ENCODE assay signal across 18 mouse cellular contexts in genomic region chr3:65897233-65897993, GRCm38 (mm10).
DNase-seq lines count a peak whose midpoint lies in the region; ATAC-seq and TF ChIP-seq lines count a peak whose summit lies in the region.
"Had no signal": no experiment of that assay in that cellular context is flagged by ENCODE, and none has a peak within 500 bp of the region (broad histone marks: within the 10 kb centered on the region; RNA-seq: fewer than 3 reads in every experiment).

No protein-coding gene starts in this region.

- no peak overlapping the region for H3K4me2 ChIP-seq in heart, embryonic 15.5 days
- H3K4me2 ChIP-seq in liver, embryonic 13.5 days = peak overlapping the region; percentile 26
- H3K4me2 ChIP-seq in forebrain, embryonic 12.5 days = no peak overlapping the region
- H3K4me2 ChIP-seq: forebrain, embryonic 15.5 days; hindbrain, embryonic 14.5 days; intestine, embryonic 15.5 days; lung, embryonic 15.5 days had no signal

- no peak for TF ChIP-seq POLR2A in cerebellum, adult 2 months (IDR thresholded peaks at IDR 0.05; ENCODE audit: borderline replicate concordance, insufficient read depth, low read length)

- H3K27me3 ChIP-seq in heart, embryonic 15.5 days = no peaks in the 10 kb centered on the region
- H3K27me3 ChIP-seq in liver, embryonic 13.5 days = no peaks in the 10 kb centered on the region
- H3K27me3 ChIP-seq in forebrain, embryonic 12.5 days = no peaks in the 10 kb centered on the region
- H3K27me3 ChIP-seq in cerebellum, adult 2 months (ENCODE audit: control insufficient read depth, insufficient read depth, low read length) = no peaks in the 10 kb centered on the region
- H3K27me3 ChIP-seq: forebrain, embryonic 15.5 days; intestine, embryonic 15.5 days; lung, embryonic 15.5 days; Patski had no signal

- H3K9ac ChIP-seq in heart, embryonic 15.5 days = no peak overlapping the region
- no peak overlapping the region for H3K9ac ChIP-seq in liver, embryonic 13.5 days
- H3K9ac ChIP-seq in forebrain, embryonic 12.5 days = no peak overlapping the region
- H3K9ac ChIP-seq: forebrain, embryonic 15.5 days; hindbrain, embryonic 14.5 days; intestine, embryonic 15.5 days; lung, embryonic 15.5 days had no signal

- H3K36me3 ChIP-seq in heart, embryonic 15.5 days = no peaks in the 10 kb centered on the region
- H3K36me3 ChIP-seq in liver, embryonic 13.5 days = no peaks in the 10 kb centered on the region
- no peaks in the 10 kb centered on the region for H3K36me3 ChIP-seq in forebrain, embryonic 12.5 days (replicated peaks)
- H3K36me3 ChIP-seq: embryonic facial prominence, embryonic 10.5 days; forebrain, embryonic 15.5 days; intestine, embryonic 15.5 days; limb, embryonic 10.5 days; lung, embryonic 15.5 days; midbrain, embryonic 10.5 days had no signal

- no peak for DNase-seq in gastrocnemius, adult 2 months
- DNase-seq in gastrocnemius, adult 8-10 months (ENCODE audit: low spot score in 2 of 2) = no peak
- DNase-seq in adipocyte (ENCODE audit: low spot score) = peak; percentile 60
- DNase-seq in liver, embryonic 13.5 days = peak; percentile 5
- DNase-seq in cerebellum, adult 2 months = no peak
- no peak for DNase-seq in ovary, postnatal 14 days (ENCODE audit: low spot score)
- DNase-seq: cerebellum, postnatal 14 days had no signal

- TF ChIP-seq CTCF in gastrocnemius, adult 2 months (IDR thresholded peaks at IDR 0.05) = no peak
- TF ChIP-seq CTCF in cerebellum, adult 2 months (IDR thresholded peaks at IDR 0.05; ENCODE audit: borderline replicate concordance, insufficient read depth, low read depth, low read length) = no peak

- peak overlapping the region; percentile 24; the same call in 1 of the 2 replicates for H3K27ac ChIP-seq in gastrocnemius, adult 2 months
- H3K27ac ChIP-seq in heart, embryonic 15.5 days = peak overlapping the region; percentile 40
- no peak overlapping the region for H3K27ac ChIP-seq in liver, embryonic 13.5 days
- H3K27ac ChIP-seq in forebrain, embryonic 12.5 days = no peak overlapping the region
- H3K27ac ChIP-seq in cerebellum, adult 2 months (ENCODE audit: insufficient read depth, low read length) = no peak overlapping the region
- H3K27ac ChIP-seq: embryonic facial prominence, embryonic 10.5 days; forebrain, embryonic 15.5 days; hindbrain, embryonic 14.5 days; intestine, embryonic 15.5 days; limb, embryonic 10.5 days; lung, embryonic 15.5 days; midbrain, embryonic 10.5 days had no signal

- H3K4me1 ChIP-seq in heart, embryonic 15.5 days (replicated peaks) = peaks cover 29% of the 10 kb centered on the region
- peaks cover 28% of the 10 kb centered on the region for H3K4me1 ChIP-seq in liver, embryonic 13.5 days (replicated peaks)
- H3K4me1 ChIP-seq in forebrain, embryonic 12.5 days = peaks cover 3% of the 10 kb centered on the region; the same call in 1 of the 2 replicates
- no peaks in the 10 kb centered on the region for H3K4me1 ChIP-seq in cerebellum, adult 2 months (ENCODE audit: control insufficient read depth, insufficient read depth, low read length)
- H3K4me1 ChIP-seq: forebrain, embryonic 15.5 days; intestine, embryonic 15.5 days; lung, embryonic 15.5 days had no signal

- ATAC-seq in heart, embryonic 15.5 days (replicated peaks; ENCODE audit: insufficient number of reproducible peaks, insufficient read depth, low FRiP score, low read depth) = peak; percentile 66; the same call in 1 of the 2 replicates
- ATAC-seq in liver, embryonic 13.5 days (ENCODE audit: low read depth) = peak; percentile 84
- ATAC-seq in forebrain, embryonic 12.5 days (ENCODE audit: low FRiP score) = no peak
- ATAC-seq: activated CD4-positive, CD25-positive, alpha-beta regulatory T cell, adult 4 months; forebrain, embryonic 15.5 days; intestine, embryonic 15.5 days; Patski had no signal

- H3K9me3 ChIP-seq in heart, embryonic 15.5 days (replicated peaks) = no peaks in the 10 kb centered on the region
- H3K9me3 ChIP-seq in liver, embryonic 13.5 days (replicated peaks) = no peaks in the 10 kb centered on the region
- no peaks in the 10 kb centered on the region for H3K9me3 ChIP-seq in forebrain, embryonic 12.5 days
- H3K9me3 ChIP-seq: embryonic facial prominence, embryonic 10.5 days; forebrain, embryonic 15.5 days; intestine, embryonic 15.5 days; limb, embryonic 10.5 days; lung, embryonic 15.5 days; midbrain, embryonic 10.5 days had no signal

- intact Hi-C loops in gastrocnemius, adult 2 months (cut with DNase I) = no loop called here

- 14% methylated on average over 3 of the region's 3 CpGs for WGBS in heart, embryonic 15.5 days
- WGBS in liver, embryonic 13.5 days (ENCODE audit: insufficient replicate concordance) = 11% methylated on average over 3 of the region's 3 CpGs
- WGBS in forebrain, embryonic 12.5 days = 77% methylated on average over 3 of the region's 3 CpGs
- WGBS in cerebellum, adult 2 months = 78% methylated on average over 3 of the region's 3 CpGs

- H3K4me3 ChIP-seq in gastrocnemius, adult 2 months = no peak overlapping the region
- no peak overlapping the region for H3K4me3 ChIP-seq in heart, embryonic 15.5 days
- H3K4me3 ChIP-seq in liver, embryonic 13.5 days (replicated peaks) = no peak overlapping the region
- no peak overlapping the region for H3K4me3 ChIP-seq in forebrain, embryonic 12.5 days (replicated peaks)
- H3K4me3 ChIP-seq in cerebellum, adult 2 months (replicated peaks; ENCODE audit: insufficient read depth, low read depth, low read length) = no peak overlapping the region
- H3K4me3 ChIP-seq: embryonic facial prominence, embryonic 10.5 days; forebrain, embryonic 15.5 days; intestine, embryonic 15.5 days; limb, embryonic 10.5 days; lung, embryonic 15.5 days; midbrain, embryonic 10.5 days had no signal

Comparison
In these comparisons a context has a peak if more than half of its experiments do, and no peak if none do; other contexts are left out.
1. DNase-seq: peak in adipocyte (single experiment) and liver, embryonic 13.5 days (single experiment); none in gastrocnemius, adult 2 months (single experiment), gastrocnemius, adult 8-10 months (0 of 2), cerebellum, adult 2 months (0 of 2) and ovary, postnatal 14 days (single experiment).
2. H3K27ac ChIP-seq: peak in gastrocnemius, adult 2 months (single experiment) and heart, embryonic 15.5 days (single experiment); none in liver, embryonic 13.5 days (single experiment), forebrain, embryonic 12.5 days (single experiment) and cerebellum, adult 2 months (single experiment).